Mouse (Mus musculus): ENCODE measurements around the gene Gm5538. TPM values are rescaled to one million over a fixed set of nuclear protein-coding genes. Genes with fewer than 3 reads are reported as not detected.

Gm5538 gene
- total RNA-seq (2021), result not detected
- long read RNA-seq, experiment 1, result 0 reads
- long read RNA-seq, experiment 2, result 0 reads

GRCm38 (mm10) chr3:59729490-59729889, at the start of gene Gm5538:
Gm5538 (plus strand) TSS chr3:59729790.
- intact Hi-C loops (cut with DNase I), result no loop called here
- no peak for DNase-seq (ENCODE audit: low spot score in 2 of 2)

- intact Hi-C loops (cut with DNase I), result no loop called here
- no peak for DNase-seq (ENCODE audit: low spot score in 2 of 2)
Observed at GRCm38 (mm10) chr3:59697391-59697790, 32.2 kb upstream of the Gm5538 start.

- intact Hi-C loops (cut with DNase I), result no loop called here
- DNase-seq (ENCODE audit: low spot score in 2 of 2), result no peak
Observed at GRCm38 (mm10) chr3:59702614-59703110, 26.9 kb upstream of the Gm5538 start.

- no peak for DNase-seq (ENCODE audit: low spot score in 2 of 2)
- intact Hi-C loops (cut with DNase I), result no loop called here
Observed at GRCm38 (mm10) chr3:59739866-59740265, 10.3 kb downstream of the Gm5538 start.

GRCm38 (mm10) chr3:59744181-59744580, 14.6 kb downstream of the Gm5538 start:
- intact Hi-C loops (cut with DNase I), result no loop called here
- no peak for DNase-seq (ENCODE audit: low spot score in 2 of 2)

Other genes with a start within 250 kb of the Gm5538 start
- not detected for gene Gm8298, start 131.3 kb downstream of the Gm5538 start, total RNA-seq (2021)
- not detected for gene C130079G13Rik, start 195.4 kb downstream of the Gm5538 start, total RNA-seq (2021)

All from left cerebral cortex, postnatal 14 days (tissue).